Mouse (Mus musculus): ENCODE data around the gene Ror1. TPM values are rescaled to one million over a fixed set of nuclear protein-coding genes. Genes with fewer than 3 reads are reported as not detected.
A peak's percentile ranks its signal among the peaks of the same experiment; 100 is the strongest.

Ror1 gene
- total and polyA plus RNA-seq, 2 experiments from 2014 or later = 10.3 to 17.5 TPM

- WGBS = 90% methylated on average over 3 of the region's 3 CpGs
- Histone ChIP-seq H3K36me3 (replicated peaks; ENCODE audit: control insufficient read depth, insufficient read depth, low read length) (no peaks in the 10 kb centered on the region), H3K9ac (replicated peaks; ENCODE audit: low read depth, low read length) (no peak overlapping the region), H3K4me1 (ENCODE audit: control insufficient read depth, insufficient read depth) (peaks cover 54% of the 10 kb centered on the region), H3K27ac (ENCODE audit: low read depth) (no peak overlapping the region), H3K27me3 (ENCODE audit: control insufficient read depth, insufficient read depth, low read length) (no peaks in the 10 kb centered on the region), H3K4me3 (ENCODE audit: low read depth, low read length) (no peak overlapping the region), H3K9me3 (replicated peaks; ENCODE audit: control insufficient read depth, low read length) (no peaks in the 10 kb centered on the region), H3K4me2 (ENCODE audit: low read depth, low read length) (no peak overlapping the region)
- no peak for TF ChIP-seq EP300 (IDR thresholded peaks at IDR 0.05; ENCODE audit: low read depth)
- TF ChIP-seq CTCF (IDR thresholded peaks at IDR 0.05; ENCODE audit: low read depth) = no peak
- DNase-seq (ENCODE audit: low spot score) (no peak), ATAC-seq (ENCODE audit: insufficient read depth, low read depth) (no peak)
Observed at GRCm38 (mm10) chr4:100223965-100224364, 128.4 kb downstream of the Ror1 start.

- TF ChIP-seq EP300 (IDR thresholded peaks at IDR 0.05; ENCODE audit: low read depth) (peak; percentile 47; the same call in 1 of the 2 replicates), CTCF (IDR thresholded peaks at IDR 0.05; ENCODE audit: low read depth) (no peak)
- 11% methylated on average over 4 of the region's 4 CpGs for WGBS
- DNase-seq (ENCODE audit: low spot score) (peak; percentile 74), ATAC-seq (ENCODE audit: insufficient read depth, low read depth) (peak; percentile 76)
- no peak overlapping the region for H3K4me2 ChIP-seq (ENCODE audit: low read depth, low read length)
- no peak overlapping the region for H3K9ac ChIP-seq (replicated peaks; ENCODE audit: low read depth, low read length)
- H3K4me1 ChIP-seq (ENCODE audit: control insufficient read depth, insufficient read depth) = peaks cover 47% of the 10 kb centered on the region
- H3K27ac ChIP-seq (ENCODE audit: low read depth) = peak overlapping the region; percentile 63
- no peaks in the 10 kb centered on the region for H3K9me3 ChIP-seq (replicated peaks; ENCODE audit: control insufficient read depth, low read length)
- H3K4me3 ChIP-seq (ENCODE audit: low read depth, low read length) = no peak overlapping the region
- no peaks in the 10 kb centered on the region for H3K36me3 ChIP-seq (replicated peaks; ENCODE audit: control insufficient read depth, insufficient read depth, low read length)
- H3K27me3 ChIP-seq (ENCODE audit: control insufficient read depth, insufficient read depth, low read length) = no peaks in the 10 kb centered on the region
Observed at GRCm38 (mm10) chr4:100226619-100227018, 131.0 kb downstream of the Ror1 start.

- H3K9me3 ChIP-seq (replicated peaks; ENCODE audit: control insufficient read depth, low read length) = no peaks in the 10 kb centered on the region
- no peaks in the 10 kb centered on the region for H3K27me3 ChIP-seq (ENCODE audit: control insufficient read depth, insufficient read depth, low read length)
- H3K4me2 ChIP-seq (ENCODE audit: low read depth, low read length) = no peak overlapping the region
- DNase-seq (ENCODE audit: low spot score) (no peak), ATAC-seq (ENCODE audit: insufficient read depth, low read depth) (peak; percentile 56; the same call in 1 of the 2 replicates)
- TF ChIP-seq EP300 (IDR thresholded peaks at IDR 0.05; ENCODE audit: low read depth) (no peak), CTCF (IDR thresholded peaks at IDR 0.05; ENCODE audit: low read depth) (no peak)
- no peaks in the 10 kb centered on the region for H3K36me3 ChIP-seq (replicated peaks; ENCODE audit: control insufficient read depth, insufficient read depth, low read length)
- H3K9ac ChIP-seq (replicated peaks; ENCODE audit: low read depth, low read length) = no peak overlapping the region
- peaks cover 49% of the 10 kb centered on the region for H3K4me1 ChIP-seq (ENCODE audit: control insufficient read depth, insufficient read depth)
- H3K27ac ChIP-seq (ENCODE audit: low read depth) = peak overlapping the region; percentile 71
- H3K4me3 ChIP-seq (ENCODE audit: low read depth, low read length) = no peak overlapping the region
- 37% methylated on average over 3 of the region's 3 CpGs for WGBS
Observed at GRCm38 (mm10) chr4:100228106-100228505, 132.5 kb downstream of the Ror1 start.

- no peak for TF ChIP-seq EP300 (IDR thresholded peaks at IDR 0.05; ENCODE audit: low read depth)
- no peak for TF ChIP-seq CTCF (IDR thresholded peaks at IDR 0.05; ENCODE audit: low read depth)
- no peaks in the 10 kb centered on the region for H3K9me3 ChIP-seq (replicated peaks; ENCODE audit: control insufficient read depth, low read length)
- no peak overlapping the region for H3K9ac ChIP-seq (replicated peaks; ENCODE audit: low read depth, low read length)
- H3K27me3 ChIP-seq (ENCODE audit: control insufficient read depth, insufficient read depth, low read length) = no peaks in the 10 kb centered on the region
- H3K4me3 ChIP-seq (ENCODE audit: low read depth, low read length) = no peak overlapping the region
- H3K27ac ChIP-seq (ENCODE audit: low read depth) = peak overlapping the region; percentile 52
- H3K4me1 ChIP-seq (ENCODE audit: control insufficient read depth, insufficient read depth) = peaks cover 54% of the 10 kb centered on the region
- no peak for ATAC-seq (ENCODE audit: insufficient read depth, low read depth)
- 44% methylated on average over 5 of the region's 5 CpGs for WGBS
- no peak for DNase-seq (ENCODE audit: low spot score)
- no peak overlapping the region for H3K4me2 ChIP-seq (ENCODE audit: low read depth, low read length)
- H3K36me3 ChIP-seq (replicated peaks; ENCODE audit: control insufficient read depth, insufficient read depth, low read length) = no peaks in the 10 kb centered on the region
Observed at GRCm38 (mm10) chr4:100230245-100230644, 134.7 kb downstream of the Ror1 start.

GRCm38 (mm10) chr4:100230963-100231362, 135.4 kb downstream of the Ror1 start:
- Histone ChIP-seq H3K36me3 (replicated peaks; ENCODE audit: control insufficient read depth, insufficient read depth, low read length) (no peaks in the 10 kb centered on the region), H3K9ac (replicated peaks; ENCODE audit: low read depth, low read length) (no peak overlapping the region), H3K27ac (ENCODE audit: low read depth) (peak overlapping the region; percentile 52), H3K4me3 (ENCODE audit: low read depth, low read length) (no peak overlapping the region), H3K27me3 (ENCODE audit: control insufficient read depth, insufficient read depth, low read length) (no peaks in the 10 kb centered on the region), H3K4me1 (ENCODE audit: control insufficient read depth, insufficient read depth) (peaks cover 57% of the 10 kb centered on the region), H3K9me3 (replicated peaks; ENCODE audit: control insufficient read depth, low read length) (no peaks in the 10 kb centered on the region), H3K4me2 (ENCODE audit: low read depth, low read length) (no peak overlapping the region)
- 73% methylated on average over 2 of the region's 2 CpGs for WGBS
- TF ChIP-seq CTCF (IDR thresholded peaks at IDR 0.05; ENCODE audit: low read depth) (no peak), EP300 (IDR thresholded peaks at IDR 0.05; ENCODE audit: low read depth) (no peak)
- ATAC-seq (ENCODE audit: insufficient read depth, low read depth) = no peak
- DNase-seq (ENCODE audit: low spot score) = no peak

- Histone ChIP-seq H3K4me3 (ENCODE audit: low read depth, low read length) (no peak overlapping the region), H3K4me2 (ENCODE audit: low read depth, low read length) (no peak overlapping the region), H3K9ac (replicated peaks; ENCODE audit: low read depth, low read length) (no peak overlapping the region), H3K27ac (ENCODE audit: low read depth) (no peak overlapping the region), H3K27me3 (ENCODE audit: control insufficient read depth, insufficient read depth, low read length) (no peaks in the 10 kb centered on the region), H3K4me1 (ENCODE audit: control insufficient read depth, insufficient read depth) (peaks cover 62% of the 10 kb centered on the region), H3K36me3 (replicated peaks; ENCODE audit: control insufficient read depth, insufficient read depth, low read length) (no peaks in the 10 kb centered on the region), H3K9me3 (replicated peaks; ENCODE audit: control insufficient read depth, low read length) (no peaks in the 10 kb centered on the region)
- WGBS = 48% methylated on average over 3 of the region's 3 CpGs
- DNase-seq (ENCODE audit: low spot score) = no peak
- TF ChIP-seq EP300 (IDR thresholded peaks at IDR 0.05; ENCODE audit: low read depth) (no peak), CTCF (IDR thresholded peaks at IDR 0.05; ENCODE audit: low read depth) (no peak)
- no peak for ATAC-seq (ENCODE audit: insufficient read depth, low read depth)
Observed at GRCm38 (mm10) chr4:100231906-100232305, 136.3 kb downstream of the Ror1 start.
